10 mouse cellular contexts compared by ENCODE assay signal in the genomic region with DNA sequence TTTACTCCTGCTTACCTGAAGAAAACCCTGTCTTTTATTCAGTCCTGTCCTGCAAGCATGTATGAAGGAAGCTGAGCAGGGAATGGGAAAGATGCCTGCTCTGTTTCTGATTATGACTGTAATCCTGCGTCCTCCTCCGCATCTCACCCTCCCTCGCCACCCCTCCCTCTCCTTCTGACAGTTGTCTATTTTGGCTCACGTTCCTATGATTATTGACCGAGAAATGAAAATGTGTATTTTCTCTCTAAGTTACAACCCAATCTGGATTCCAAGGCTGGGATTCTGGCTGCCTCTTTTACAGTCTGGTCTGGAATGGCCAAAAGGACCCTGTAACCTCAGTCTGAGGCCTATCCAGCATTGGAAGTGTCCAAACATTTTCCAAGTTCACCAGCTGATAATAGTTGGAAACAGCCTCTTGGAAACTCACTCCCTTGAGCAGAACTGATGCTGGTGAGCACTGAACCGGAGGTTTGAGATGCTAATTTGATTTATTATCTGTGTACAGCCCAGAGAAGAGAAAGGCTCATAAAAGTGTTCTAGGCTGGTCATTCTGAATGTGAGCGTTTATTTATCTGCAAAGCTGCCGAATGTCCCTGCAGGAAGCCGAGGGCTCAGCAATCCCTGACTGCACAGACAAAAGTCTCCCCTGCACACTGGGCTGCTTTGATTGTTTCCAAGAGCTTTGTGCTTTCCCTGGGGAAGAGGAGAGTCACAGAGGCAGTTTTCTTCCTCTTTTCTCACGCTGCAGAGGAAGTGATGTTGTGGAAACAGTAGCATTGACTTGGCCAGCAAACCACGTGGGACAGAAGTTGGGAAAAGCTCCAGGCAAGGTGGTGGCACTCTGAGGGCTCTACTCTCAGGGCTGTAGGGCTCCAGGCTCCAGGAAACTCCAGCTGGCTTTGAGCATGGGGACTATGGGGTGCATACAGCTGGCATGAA. TPM values are rescaled to one million over a fixed set of nuclear protein-coding genes. Genes with fewer than 3 reads are reported as not detected.
DNase-seq lines count a peak whose midpoint lies in the region; ATAC-seq and TF ChIP-seq lines count a peak whose summit lies in the region.
"Had no signal": no experiment of that assay in that cellular context is flagged by ENCODE, and none has a peak within 500 bp of the region (broad histone marks: within the 10 kb centered on the region; RNA-seq: fewer than 3 reads in every experiment).

No protein-coding gene starts in this region.

- no peak overlapping the region for H3K4me2 ChIP-seq in lung, embryonic 14.5 days
- H3K4me2 ChIP-seq in midbrain, embryonic 13.5 days (replicated peaks), result no peak overlapping the region
- H3K4me2 ChIP-seq: forebrain, embryonic 12.5 days had no signal

- no peak overlapping the region for H3K4me3 ChIP-seq in lung, embryonic 14.5 days (ENCODE audit: low read depth, low read length)
- no peak overlapping the region for H3K4me3 ChIP-seq in midbrain, embryonic 13.5 days (replicated peaks)
- H3K4me3 ChIP-seq: forebrain, embryonic 12.5 days had no signal

- no peak overlapping the region for H3K9ac ChIP-seq in lung, embryonic 14.5 days
- H3K9ac ChIP-seq in midbrain, embryonic 13.5 days (replicated peaks), result no peak overlapping the region
- H3K9ac ChIP-seq: forebrain, embryonic 12.5 days had no signal

- H3K27ac ChIP-seq in lung, embryonic 14.5 days (ENCODE audit: low read depth), result peak overlapping the region; percentile 30; the same call in 1 of the 2 replicates
- H3K27ac ChIP-seq in midbrain, embryonic 13.5 days, result no peak overlapping the region
- H3K27ac ChIP-seq: forebrain, embryonic 12.5 days had no signal

- TF ChIP-seq CTCF in lung, embryonic 14.5 days (IDR thresholded peaks at IDR 0.05; ENCODE audit: low read depth), result no peak

- no peaks in the 10 kb centered on the region for H3K9me3 ChIP-seq in lung, embryonic 14.5 days (ENCODE audit: low read depth, low read length)
- H3K9me3 ChIP-seq in midbrain, embryonic 13.5 days, result no peaks in the 10 kb centered on the region
- H3K9me3 ChIP-seq: forebrain, embryonic 12.5 days had no signal

- 41% methylated on average over 11 of the region's 11 CpGs for WGBS in lung, embryonic 14.5 days
- WGBS in midbrain, embryonic 13.5 days, result 46% methylated on average over 11 of the region's 11 CpGs

- no peaks in the 10 kb centered on the region for H3K4me1 ChIP-seq in lung, embryonic 14.5 days (ENCODE audit: insufficient read depth)
- no peaks in the 10 kb centered on the region for H3K4me1 ChIP-seq in midbrain, embryonic 13.5 days (replicated peaks)

- ATAC-seq in lung, embryonic 14.5 days (ENCODE audit: insufficient read depth), result no peak
- ATAC-seq in midbrain, embryonic 13.5 days, result no peak
- ATAC-seq: activated CD4-positive, CD25-positive, alpha-beta regulatory T cell, adult 4 months had no signal

- intact Hi-C loops in heart, postnatal 36 days (cut with DNase I), result loop anchor here (2.0 kb wide), 1 partner anchor 88 kb away; no protein-coding TSS in a partner anchor

- peak; percentile 7 for DNase-seq in adrenal gland, postnatal 14 days
- DNase-seq in adrenal gland, postnatal 25 days, result no peak
- DNase-seq in embryo, embryonic 10.5 days (ENCODE audit: low spot score), result peak; percentile 35
- DNase-seq in heart, postnatal 36 days, result peak; percentile 29 to 49
- peak; percentile 39 for DNase-seq in lung, embryonic 14.5 days
- no peak for DNase-seq in right cerebral cortex, postnatal 10 days (ENCODE audit: low spot score in 2 of 2)
- no peak for DNase-seq in spleen, postnatal 10 days (ENCODE audit: low spot score in 2 of 2)

- H3K27me3 ChIP-seq in lung, embryonic 14.5 days (ENCODE audit: insufficient read depth, low read length), result no peaks in the 10 kb centered on the region
- H3K27me3 ChIP-seq in midbrain, embryonic 13.5 days, result peaks cover 9% of the 10 kb centered on the region; the same call in 1 of the 2 replicates

- H3K36me3 ChIP-seq in lung, embryonic 14.5 days (ENCODE audit: insufficient read depth), result no peaks in the 10 kb centered on the region
- no peaks in the 10 kb centered on the region for H3K36me3 ChIP-seq in midbrain, embryonic 13.5 days
- H3K36me3 ChIP-seq: forebrain, embryonic 12.5 days had no signal

RNA-seq across cellular contexts. Expression of a gene that starts 4.7 kb away (rescaled TPM):
- 18.6 and 25.5 TPM in 2 replicates for total RNA-seq in adrenal gland, postnatal 14 days (2021)
- 22.0 and 22.7 TPM in 2 replicates for total RNA-seq in adrenal gland, postnatal 25 days (2021)
- 10 to 100 TPM; 20.0 to 25.9 TPM for total RNA-seq in heart, postnatal 36 days (2021)
- polyA plus RNA-seq in lung, embryonic 14.5 days (2014; fragmentation: Nextera tagmentation; extraction: Ambion mirVana), result 27.8 and 28.9 TPM in 2 replicates
- polyA plus RNA-seq in midbrain, embryonic 13.5 days (2015; fragmentation: Nextera tagmentation; extraction: Ambion mirVana), result 24.1 and 25.4 TPM in 2 replicates

Comparison
In these comparisons a context has a peak if more than half of its experiments do, and no peak if none do; other contexts are left out.
1. DNase-seq: peak in adrenal gland, postnatal 14 days (single experiment), embryo, embryonic 10.5 days (single experiment), heart, postnatal 36 days (2 of 2) and lung, embryonic 14.5 days (single experiment); none in adrenal gland, postnatal 25 days (single experiment), right cerebral cortex, postnatal 10 days (0 of 2) and spleen, postnatal 10 days (0 of 2).